Mouse (Mus musculus) C2C12 (cell line): ENCODE measurements around the gene Crispld2.

Source experiments
- CEBPB ChIP-seq: IDR thresholded peaks from one replicate; pipeline ENCODE4 v1.6.1; 2011; ENCODE audit warnings: low read depth, mild to moderate bottlenecking, control low read depth, moderate library complexity
- CTCF ChIP-seq: IDR thresholded peaks from one replicate; pipeline ENCODE4 v1.5.1; 2011; ENCODE audit not compliant: control insufficient read depth, insufficient read depth, insufficient read length
- FOSL1 ChIP-seq: IDR thresholded peaks from one replicate; pipeline ENCODE4 v1.8.0; 2011; ENCODE audit warnings: mild to moderate bottlenecking, low read length; ENCODE audit not compliant: poor library complexity, insufficient read depth, severe bottlenecking
- MAX ChIP-seq: IDR thresholded peaks from one replicate; pipeline ENCODE4 v1.6.1; 2011; ENCODE audit warnings: mild to moderate bottlenecking, control low read depth
- MYOD1 ChIP-seq: IDR thresholded peaks from one replicate; pipeline ENCODE4 v1.6.1; 2011; ENCODE audit warnings: low read depth; ENCODE audit not compliant: control insufficient read depth, insufficient read length
- MYOG ChIP-seq: IDR thresholded peaks from one replicate; pipeline ENCODE4 v1.6.1; 2011; ENCODE audit not compliant: control insufficient read depth, insufficient read length; ENCODE audit errors: extremely low read depth
- USF1 ChIP-seq: IDR thresholded peaks from one replicate; pipeline ENCODE4 v1.6.1; 2011; ENCODE audit warnings: low read depth, mild to moderate bottlenecking, control low read depth, moderate library complexity

DNA sequence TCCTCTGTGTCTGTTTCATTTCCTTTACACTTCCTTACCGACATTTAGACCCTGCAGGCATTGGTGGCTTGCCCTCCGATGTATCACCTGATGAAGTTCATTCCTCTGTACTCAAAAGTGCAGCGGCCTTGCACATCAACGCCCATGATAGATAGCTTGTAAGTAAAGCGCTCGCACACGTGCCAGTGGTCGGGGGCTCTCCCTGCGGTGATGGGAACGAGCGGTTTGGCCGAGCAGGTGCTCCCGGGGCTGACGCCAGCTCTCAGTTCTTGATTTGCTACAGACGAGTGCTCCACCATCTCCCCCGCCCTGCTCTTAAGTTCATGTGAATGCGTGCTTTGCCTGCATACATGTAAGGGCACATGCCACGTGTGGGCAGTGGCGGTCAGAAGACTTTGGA, 44.6 kb upstream of the Crispld2 start:
- TF ChIP-seq CTCF (no peak), USF1 (no peak), MYOG (no peak), MYOD1 (no peak), CEBPB (no peak), MAX (no peak), FOSL1 (no peak)
